Mouse (Mus musculus) lung, embryonic 16.5 days (tissue): Measurements from ENCODE around the gene Lrrc9. TPM values are rescaled to one million over a fixed set of nuclear protein-coding genes. Genes with fewer than 3 reads are reported as not detected.

Experiments used
- ATAC-seq: fragments of 200-750 bp; cut with Nextera tagmentation; 2 replicates; pipeline ENCODE4 v1.8.0; 2017; ENCODE audit warnings: low read depth, mild to moderate bottlenecking, moderate library complexity
- H3K27ac ChIP-seq: fragments of 300-500 bp; sonication (generic); 2 replicates; pipeline ENCODE4 v1.5.1; 2014; ENCODE audit warnings: mild to moderate bottlenecking, control low read depth, low read length
- H3K27me3 ChIP-seq: fragments of 300-500 bp; sonication (generic); 2 replicates; pipeline ENCODE4 v1.6.1; 2014; ENCODE audit warnings: low read depth, low read length, mixed read lengths; ENCODE audit not compliant: control insufficient read depth, insufficient read depth
- H3K36me3 ChIP-seq: fragments of 300-500 bp; sonication (generic); 2 replicates; pipeline ENCODE4 v1.6.1; 2014; ENCODE audit warnings: low read length; ENCODE audit not compliant: control insufficient read depth, insufficient read depth
- H3K4me1 ChIP-seq: fragments of 300-500 bp; sonication (generic); replicated peaks from 2 replicates; pipeline ENCODE4 v1.6.1; 2014; ENCODE audit warnings: low read length, mixed read lengths; ENCODE audit not compliant: control insufficient read depth, insufficient read depth
- H3K4me2 ChIP-seq: fragments of 300-500 bp; sonication (generic); 2 replicates; pipeline ENCODE4 v1.6.1; 2014; ENCODE audit warnings: low read depth, low read length, control low read depth
- H3K4me3 ChIP-seq: fragments of 300-500 bp; sonication (generic); 2 replicates; pipeline ENCODE4 v1.5.1; 2014; ENCODE audit warnings: mild to moderate bottlenecking, low read length, control low read depth
- H3K9ac ChIP-seq: fragments of 300-500 bp; sonication (generic); 2 replicates; pipeline ENCODE4 v1.6.1; 2014; ENCODE audit warnings: low read length, control low read depth
- H3K9me3 ChIP-seq: fragments of 300-500 bp; sonication (generic); 2 replicates; pipeline ENCODE4 v1.6.1; 2016; ENCODE audit warnings: low read length; ENCODE audit not compliant: control insufficient read depth
- WGBS: fragments of 180-500 bp; shearing (Covaris S2); extraction: QIAGEN DNeasy Blood & Tissue Kit; methylation state at CpG from one replicate; pipeline ENCODE4 v1.1.7; 2014; 5-methylcytosine and 5-hydroxymethylcytosine counted together
- polyA plus RNA-seq: library from polyadenylated mRNA; unstranded; fragments of >200 nt; fragmentation: Nextera tagmentation; extraction: Ambion mirVana; gene quantifications from 2 replicates; pipeline ENCODE4 v1.2.1, GENCODE M21; 2015

Gene Lrrc9
- 0.50 and 1.1 TPM in 2 replicates for polyA plus RNA-seq

GRCm38 (mm10) chr12:72441839-72442576, at the start of gene Lrrc9:
Gene Lrrc9 (plus strand): TSS chr12:72441866.
- Histone ChIP-seq H3K4me2 (peak within 1 kb of the TSS; percentile 85), H3K9me3 (no peaks in the 10 kb centered on the region), H3K9ac (peak within 1 kb of the TSS; percentile 67), H3K27me3 (no peaks in the 10 kb centered on the region), H3K27ac (no peak within 1 kb of the TSS), H3K4me1 (peaks cover 7% of the 10 kb centered on the region), H3K4me3 (peak within 1 kb of the TSS; percentile 51), H3K36me3 (no peaks in the 10 kb centered on the region)
- ATAC-seq = peak; percentile 93
- under 1% methylated on average over 31 of the region's 31 CpGs for WGBS

GRCm38 (mm10) chr12:72393046-72393805, 48.4 kb upstream of the Lrrc9 start:
- no peak for ATAC-seq
- Histone ChIP-seq H3K4me1 (peaks cover 2% of the 10 kb centered on the region; the same call in 1 of the 2 replicates), H3K27me3 (no peaks in the 10 kb centered on the region), H3K9me3 (no peaks in the 10 kb centered on the region), H3K4me2 (no peak overlapping the region), H3K36me3 (no peaks in the 10 kb centered on the region), H3K9ac (no peak overlapping the region), H3K4me3 (no peak overlapping the region), H3K27ac (no peak overlapping the region)
- WGBS = 43% methylated on average over 13 of the region's 13 CpGs

DNA sequence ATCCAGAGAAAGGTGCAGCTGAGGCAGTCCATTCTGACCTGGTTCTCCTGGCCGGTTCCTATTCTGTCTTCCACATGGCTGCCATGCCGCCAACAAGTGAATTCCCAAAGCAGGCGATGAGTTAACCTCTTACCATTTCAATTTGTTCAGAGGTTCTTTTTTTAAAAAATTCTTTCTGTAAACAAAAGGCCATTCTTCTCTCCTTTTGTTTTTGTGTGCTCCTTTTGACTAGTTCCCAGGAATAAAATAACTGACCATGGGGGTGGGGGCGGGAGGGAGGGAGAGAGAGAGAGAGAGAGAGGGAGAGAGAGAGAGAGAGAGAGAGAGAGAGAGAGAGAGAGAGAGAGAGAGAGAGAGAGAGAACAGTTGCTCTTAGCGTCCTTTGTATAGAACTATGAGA, 36.6 kb upstream of the Lrrc9 start:
- Histone ChIP-seq H3K4me3 (no peak overlapping the region), H3K4me1 (peaks cover 11% of the 10 kb centered on the region), H3K36me3 (no peaks in the 10 kb centered on the region), H3K4me2 (no peak overlapping the region), H3K27ac (no peak overlapping the region), H3K9ac (no peak overlapping the region), H3K27me3 (peaks cover 23% of the 10 kb centered on the region), H3K9me3 (no peaks in the 10 kb centered on the region)
- no peak for ATAC-seq
- WGBS = 54% methylated on average over 5 of the region's 5 CpGs

DNA sequence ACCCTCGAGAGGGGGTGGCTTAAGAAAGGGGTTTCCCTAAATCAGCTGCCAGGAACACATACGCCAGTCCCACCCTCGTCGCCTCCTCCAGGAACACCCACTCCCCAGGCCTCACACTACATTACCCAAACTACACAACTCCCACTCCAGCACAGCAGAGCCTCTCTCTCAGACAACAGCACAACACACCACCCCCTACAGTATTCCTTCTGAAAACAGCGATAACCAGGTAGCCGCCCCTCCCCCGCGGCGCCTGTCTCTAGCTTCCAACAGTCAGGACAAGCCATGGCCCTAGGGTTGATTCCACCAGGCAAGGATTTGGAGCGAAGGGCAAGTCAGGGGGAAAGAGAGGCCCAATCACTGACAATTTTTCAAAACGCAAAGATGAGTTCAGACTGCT, 34.5 kb upstream of the Lrrc9 start:
- H3K9me3 ChIP-seq = no peaks in the 10 kb centered on the region
- WGBS = 17% methylated on average over 11 of the region's 11 CpGs
- peak overlapping the region; percentile 98 for H3K4me2 ChIP-seq
- H3K4me1 ChIP-seq = peaks cover 11% of the 10 kb centered on the region
- no peak overlapping the region for H3K27ac ChIP-seq
- no peaks in the 10 kb centered on the region for H3K36me3 ChIP-seq
- ATAC-seq = no peak
- peaks cover 23% of the 10 kb centered on the region for H3K27me3 ChIP-seq
- H3K4me3 ChIP-seq = peak overlapping the region; percentile 63; the same call in 1 of the 2 replicates
- H3K9ac ChIP-seq = no peak overlapping the region

DNA sequence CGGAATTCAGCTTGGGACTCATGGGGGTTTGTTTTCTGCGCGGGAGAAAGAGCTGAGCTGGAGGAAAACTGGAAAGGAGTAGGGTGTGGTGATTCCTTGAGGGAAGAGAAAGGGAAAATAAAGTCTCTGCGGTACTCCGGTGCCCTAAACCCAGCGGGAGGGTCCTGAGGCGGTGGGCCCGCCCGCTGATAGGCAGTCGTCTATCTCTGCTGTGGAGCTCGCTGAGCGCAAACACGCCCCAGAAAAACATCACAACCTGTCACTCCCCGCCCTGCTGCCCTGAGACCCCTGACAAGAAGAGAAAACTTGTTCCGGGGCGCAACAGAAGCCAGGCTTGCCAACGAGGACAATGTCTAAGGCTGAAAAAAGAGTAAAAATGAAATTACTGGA, 34.0 kb upstream of the Lrrc9 start:
- no peaks in the 10 kb centered on the region for H3K9me3 ChIP-seq
- no peaks in the 10 kb centered on the region for H3K36me3 ChIP-seq
- peaks cover 23% of the 10 kb centered on the region for H3K27me3 ChIP-seq
- H3K27ac ChIP-seq = no peak overlapping the region
- no peak for ATAC-seq
- H3K9ac ChIP-seq = peak overlapping the region; percentile 67; the same call in 1 of the 2 replicates
- peaks cover 11% of the 10 kb centered on the region for H3K4me1 ChIP-seq
- H3K4me2 ChIP-seq = peak overlapping the region; percentile 98
- peak overlapping the region; percentile 63 for H3K4me3 ChIP-seq
- under 1% methylated on average over 17 of the region's 17 CpGs for WGBS

DNA sequence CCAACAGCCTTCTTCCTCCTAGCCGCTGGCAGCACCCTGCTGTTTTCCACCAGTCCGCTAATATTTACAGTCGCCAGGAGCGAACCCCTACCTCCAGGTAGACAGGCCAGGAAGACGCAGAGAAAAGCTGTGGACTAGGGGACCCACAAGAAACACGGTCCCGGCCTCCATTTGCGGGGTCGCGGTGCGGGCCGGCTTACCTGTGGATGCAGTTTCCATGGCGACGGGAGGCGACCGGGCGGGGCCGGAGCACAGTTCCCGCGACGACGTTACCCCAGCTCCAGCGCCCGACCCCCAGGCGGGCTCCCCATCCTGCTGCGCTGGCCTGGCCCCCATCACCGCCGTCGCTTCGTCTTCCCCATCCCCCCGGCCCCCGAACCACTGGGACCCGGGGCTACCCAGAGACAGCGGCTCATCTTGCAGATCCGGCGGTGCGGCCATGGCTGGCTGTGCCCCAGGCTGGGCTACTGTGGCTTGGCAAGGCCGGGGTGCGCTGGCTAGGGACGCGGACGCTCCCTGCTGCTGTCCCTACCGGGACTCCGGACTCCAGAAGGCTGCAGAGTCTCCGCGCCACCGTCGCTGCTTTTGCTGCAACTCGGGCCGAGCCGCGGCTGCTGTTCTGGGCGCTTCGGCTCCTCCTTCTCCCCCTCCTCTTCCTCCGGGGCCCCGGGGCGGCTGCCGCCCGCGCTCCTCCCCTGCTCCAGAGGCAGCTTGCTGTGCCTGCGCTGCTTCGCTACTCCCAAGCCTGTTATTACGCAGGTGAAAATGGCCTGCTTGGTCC, 33.4 kb upstream of the Lrrc9 start:
- WGBS = under 1% methylated on average over 51 of the region's 63 CpGs
- peak overlapping the region; percentile 67 for H3K9ac ChIP-seq

DNA sequence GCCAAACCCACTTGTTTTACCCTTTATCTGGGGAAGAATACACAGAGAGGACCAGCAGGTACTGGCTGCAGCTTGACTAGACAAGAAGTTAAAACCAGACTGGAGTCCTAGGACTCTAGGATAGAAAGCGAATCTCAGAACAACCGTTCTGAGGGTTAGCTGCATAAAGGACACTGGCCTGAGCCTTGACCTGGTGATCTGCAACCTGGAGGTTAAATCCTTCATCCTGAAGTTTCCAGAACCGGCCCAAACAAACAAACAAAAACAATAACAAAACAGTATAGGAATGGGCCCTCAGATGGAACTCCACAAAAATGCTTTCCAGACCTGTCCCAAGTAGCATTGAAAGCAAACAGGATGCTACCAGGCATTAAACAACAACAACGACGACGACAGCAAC, 32.7 kb upstream of the Lrrc9 start, which contains the start of gene Rtn1:
Gene Rtn1 (minus strand): TSS at position 101 of the 400 bp plus-strand sequence.
- H3K4me2 ChIP-seq = peak within 1 kb of the TSS; percentile 98
- H3K9ac ChIP-seq = peak within 1 kb of the TSS; percentile 67
- WGBS = 35% methylated on average over 6 of the region's 6 CpGs
- peak within 1 kb of the TSS; percentile 63 for H3K4me3 ChIP-seq
- no peak for ATAC-seq
- H3K9me3 ChIP-seq = no peaks in the 10 kb centered on the region
- peaks cover 11% of the 10 kb centered on the region for H3K4me1 ChIP-seq
- H3K27me3 ChIP-seq = peaks cover 23% of the 10 kb centered on the region
- no peaks in the 10 kb centered on the region for H3K36me3 ChIP-seq
- H3K27ac ChIP-seq = no peak within 1 kb of the TSS

More for the DNA sequence above, 33.4 kb upstream of the Lrrc9 start:
- peaks cover 23% of the 10 kb centered on the region for H3K27me3 ChIP-seq
- H3K36me3 ChIP-seq = no peaks in the 10 kb centered on the region
- H3K4me1 ChIP-seq = peaks cover 11% of the 10 kb centered on the region
- peak; percentile 88 for ATAC-seq
- H3K4me3 ChIP-seq = peak overlapping the region; percentile 63
- no peak overlapping the region for H3K27ac ChIP-seq
- no peaks in the 10 kb centered on the region for H3K9me3 ChIP-seq
- peak overlapping the region; percentile 98 for H3K4me2 ChIP-seq

DNA sequence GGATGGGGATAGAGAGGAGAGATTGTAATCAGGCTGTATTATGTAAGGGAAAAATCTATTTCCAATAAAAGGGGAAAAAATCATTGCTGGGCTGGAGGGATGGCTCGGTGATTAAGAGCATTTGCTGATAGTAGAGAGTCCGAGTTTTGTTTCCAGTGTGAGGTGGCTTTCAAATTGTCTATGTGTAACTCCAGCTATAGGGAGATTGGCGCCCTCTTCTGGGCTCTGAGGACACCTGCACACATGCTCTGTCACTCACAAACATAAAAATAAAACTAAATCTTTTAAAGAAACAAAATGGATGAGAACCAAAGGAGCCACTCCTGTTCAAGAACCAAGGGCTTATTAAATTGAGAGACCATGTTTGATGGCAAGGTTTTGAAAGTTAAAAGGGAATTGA, 23.9 kb upstream of the Lrrc9 start:
- no peak overlapping the region for H3K4me3 ChIP-seq
- H3K36me3 ChIP-seq = no peaks in the 10 kb centered on the region
- ATAC-seq = no peak
- no peaks in the 10 kb centered on the region for H3K9me3 ChIP-seq
- H3K27ac ChIP-seq = no peak overlapping the region
- H3K4me1 ChIP-seq = no peaks in the 10 kb centered on the region
- no peak overlapping the region for H3K9ac ChIP-seq
- H3K4me2 ChIP-seq = no peak overlapping the region
- no peaks in the 10 kb centered on the region for H3K27me3 ChIP-seq
- 22% methylated on average over 3 of the region's 3 CpGs for WGBS

- no peak for ATAC-seq
- H3K9ac ChIP-seq = no peak overlapping the region
- no peaks in the 10 kb centered on the region for H3K27me3 ChIP-seq
- no peaks in the 10 kb centered on the region for H3K4me1 ChIP-seq
- no peak overlapping the region for H3K27ac ChIP-seq
- H3K9me3 ChIP-seq = no peaks in the 10 kb centered on the region
- H3K4me3 ChIP-seq = no peak overlapping the region
- no peak overlapping the region for H3K4me2 ChIP-seq
- no peaks in the 10 kb centered on the region for H3K36me3 ChIP-seq
- WGBS = 38% methylated on average over 4 of the region's 4 CpGs
These were observed 19.0 kb upstream of the Lrrc9 start for GRCm38 (mm10) chr12:72422681-72423080.
